Mouse (Mus musculus): ENCODE measurements around the gene Sucnr1.

DNA sequence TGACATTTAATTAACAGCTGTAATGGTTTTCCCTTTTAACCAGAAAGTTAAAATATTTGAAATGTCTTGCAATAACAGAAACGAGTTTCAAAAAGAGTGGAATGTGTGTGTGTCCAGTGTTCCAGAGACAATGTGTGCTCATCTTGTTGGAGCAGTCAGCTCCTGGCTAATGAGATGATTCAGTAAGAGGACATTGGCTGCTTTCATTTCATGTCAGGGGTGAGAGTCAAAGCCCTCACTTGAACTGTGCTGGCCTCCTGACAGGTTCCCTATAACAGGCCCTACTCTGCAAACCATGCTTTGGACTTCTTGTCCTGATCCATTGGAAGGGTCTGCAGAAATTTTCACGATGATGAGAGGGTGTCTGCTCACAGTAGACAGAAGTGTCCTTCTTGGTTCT lies 32.9 kb downstream of the Sucnr1 start:
- TF ChIP-seq GATA1 (IDR thresholded peaks at IDR 0.05; ENCODE audit: borderline replicate concordance, low read length), result no peak
- no peak for TF ChIP-seq CTCF (IDR thresholded peaks at IDR 0.05; ENCODE audit: low read depth, low read length)
- TF ChIP-seq TAL1 (conservative IDR thresholded peaks at IDR 0.05; ENCODE audit: low read depth, low read length), result no peak
